ENCODE assay signal across 17 mouse cellular contexts in genomic region chr19:17860351-17861014, GRCm38 (mm10). TPM values are rescaled to one million over a fixed set of nuclear protein-coding genes. Genes with fewer than 3 reads are reported as not detected.
"Had no signal": no experiment of that assay in that cellular context is flagged by ENCODE, and none has a peak within 500 bp of the region (broad histone marks: within the 10 kb centered on the region; RNA-seq: fewer than 3 reads in every experiment).

No protein-coding gene starts in this region.

- DNase-seq: kidney, adult 11 months; kidney, adult 9 months; kidney, postnatal 25 days; layer of hippocampus, adult 9-11 months; layer of hippocampus, postnatal 36 days; lung, postnatal 10 days; right cerebral cortex, postnatal 14 days; thymus, postnatal 4 days had no signal

- H3K9me3 ChIP-seq: limb, embryonic 12.5 days; liver, embryonic 15.5 days; midbrain, embryonic 15.5 days; neural tube, embryonic 12.5 days; stomach, embryonic 15.5 days had no signal

- H3K4me3 ChIP-seq: limb, embryonic 12.5 days; liver, embryonic 15.5 days; midbrain, embryonic 15.5 days; neural tube, embryonic 12.5 days; stomach, embryonic 15.5 days had no signal

- H3K36me3 ChIP-seq: limb, embryonic 12.5 days; liver, embryonic 15.5 days; midbrain, embryonic 15.5 days; neural tube, embryonic 12.5 days; stomach, embryonic 15.5 days had no signal

- H3K4me1 ChIP-seq: liver, embryonic 15.5 days; midbrain, embryonic 15.5 days; neural tube, embryonic 12.5 days; stomach, embryonic 15.5 days had no signal

- ATAC-seq: midbrain, embryonic 15.5 days had no signal

- H3K27me3 ChIP-seq: limb, embryonic 12.5 days; liver, embryonic 15.5 days; midbrain, embryonic 15.5 days; neural tube, embryonic 12.5 days; stomach, embryonic 15.5 days had no signal

- H3K4me2 ChIP-seq: limb, embryonic 12.5 days; liver, embryonic 11.5 days; liver, embryonic 15.5 days; midbrain, embryonic 15.5 days; neural tube, embryonic 12.5 days; stomach, embryonic 15.5 days had no signal

- H3K9ac ChIP-seq: limb, embryonic 12.5 days; liver, embryonic 15.5 days; midbrain, embryonic 15.5 days; neural tube, embryonic 12.5 days; stomach, embryonic 15.5 days had no signal

- H3K27ac ChIP-seq: limb, embryonic 12.5 days; liver, embryonic 15.5 days; midbrain, embryonic 15.5 days; neural tube, embryonic 12.5 days; stomach, embryonic 15.5 days had no signal

RNA-seq across cellular contexts. Expression of gene Pcsk5, which starts 23.1 kb away (rescaled TPM):
- total RNA-seq: megakaryocyte progenitor cell, adult 5-6 weeks; monocyte, adult 5-6 weeks; neutrophil, adult 5-6 weeks had no signal
